Mouse (Mus musculus) hindbrain, embryonic 11.5 days (tissue): ENCODE data around the gene Gm14322. TPM values are rescaled to one million over a fixed set of nuclear protein-coding genes. Genes with fewer than 3 reads are reported as not detected.
"Not testable (repeated sequence)": the region's sequence is repeated elsewhere in the genome, so short reads cannot be mapped to it uniquely, and the experiment has no call there.

Experiments used
- ATAC-seq: fragments of 200-750 bp; cut with Nextera tagmentation; 2 replicates; pipeline ENCODE4 v1.8.0; 2017; ENCODE audit warnings: mild to moderate bottlenecking, moderate TSS enrichment, moderate library complexity; ENCODE audit not compliant: low FRiP score
- DNase-seq: peaks from one replicate; pipeline ENCODE4 v3.0.0-alpha.2; 2015; ENCODE audit warnings: low spot score
- H3K27ac ChIP-seq: fragments of 300-500 bp; sonication (generic); 2 replicates; pipeline ENCODE4 v1.5.1; 2014; ENCODE audit warnings: mild to moderate bottlenecking, low read depth, low read length
- H3K27me3 ChIP-seq: fragments of 300-500 bp; sonication (generic); 2 replicates; pipeline ENCODE4 v1.6.1; 2014; ENCODE audit warnings: mild to moderate bottlenecking, low read length, moderate library complexity, mixed read lengths; ENCODE audit not compliant: control insufficient read depth, insufficient read depth
- H3K36me3 ChIP-seq: fragments of 300-500 bp; sonication (generic); 2 replicates; pipeline ENCODE4 v1.6.1; 2014; ENCODE audit warnings: mild to moderate bottlenecking, low read length, moderate library complexity, mixed read lengths; ENCODE audit not compliant: control insufficient read depth, insufficient read depth
- H3K4me1 ChIP-seq: fragments of 300-500 bp; sonication (generic); replicated peaks from 2 replicates; pipeline ENCODE4 v1.6.1; 2014; ENCODE audit warnings: low read length, mixed read lengths; ENCODE audit not compliant: control insufficient read depth, insufficient read depth
- H3K4me2 ChIP-seq: fragments of 300-500 bp; sonication (generic); replicated peaks from 2 replicates; pipeline ENCODE4 v1.6.1; 2014; ENCODE audit warnings: mild to moderate bottlenecking, low read depth, low read length
- H3K4me3 ChIP-seq: fragments of 300-500 bp; sonication (generic); 2 replicates; pipeline ENCODE4 v1.5.1; 2014; ENCODE audit warnings: low read depth, low read length
- H3K9ac ChIP-seq: fragments of 300-500 bp; sonication (generic); 2 replicates; pipeline ENCODE4 v1.6.1; 2014; ENCODE audit warnings: low read depth, low read length
- H3K9me3 ChIP-seq: fragments of 300-500 bp; sonication (generic); 2 replicates; pipeline ENCODE4 v1.6.1; 2016; ENCODE audit warnings: low read length; ENCODE audit not compliant: control insufficient read depth
- WGBS: fragments of 180-500 bp; shearing (Covaris S2); extraction: QIAGEN DNeasy Blood & Tissue Kit; methylation state at CpG from one replicate; pipeline ENCODE4 v1.1.7; 2014; 5-methylcytosine and 5-hydroxymethylcytosine counted together
- polyA plus RNA-seq: library from polyadenylated mRNA; unstranded; fragments of >200 nt; fragmentation: Nextera tagmentation; extraction: Ambion mirVana; gene quantifications from 2 replicates; pipeline ENCODE4 v1.2.1, GENCODE M21; 2014

The Gm14322 gene
- polyA plus RNA-seq: 5.8 and 6.6 TPM in 2 replicates

DNA sequence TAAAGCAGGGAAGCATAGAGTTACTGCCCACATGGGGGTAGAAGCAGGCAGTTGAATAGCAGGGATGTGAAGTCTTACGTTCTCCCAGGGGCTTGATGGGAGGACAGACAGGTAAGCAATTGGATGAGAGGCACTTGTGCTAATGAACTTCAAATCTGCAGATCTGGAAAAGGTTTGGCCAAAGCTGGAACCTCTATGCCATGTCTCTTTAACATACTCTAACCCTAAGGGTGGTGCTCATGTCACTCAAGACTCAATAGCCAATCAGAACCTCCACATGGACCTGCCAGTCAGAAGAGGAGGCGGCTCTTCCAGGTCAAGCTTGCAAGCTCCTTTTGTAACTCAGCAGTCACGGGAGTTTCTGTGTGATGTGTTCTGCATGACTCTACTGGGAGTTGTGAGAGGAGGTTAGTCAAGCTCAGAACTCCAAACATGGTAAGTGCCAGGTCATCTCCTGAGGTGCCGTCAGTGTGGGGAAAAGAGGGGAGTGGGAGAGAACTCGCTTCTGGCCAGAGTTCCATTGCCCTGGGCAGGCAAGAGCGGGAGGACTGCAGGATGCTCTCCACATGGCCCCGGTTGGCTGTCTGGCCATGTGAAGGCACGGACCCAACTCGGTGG, at the start of gene Gm14322:
Gm14322 (plus strand) TSS at position 348 of the 618 bp plus-strand sequence.
- 21% methylated on average over 9 of the region's 9 CpGs for whole genome bisulfite sequencing
- not testable (repeated sequence) for ATAC-seq, H3K27ac ChIP-seq, H3K4me3 ChIP-seq, H3K9me3 ChIP-seq, H3K4me1 ChIP-seq, H3K27me3 ChIP-seq, H3K9ac ChIP-seq, H3K36me3 ChIP-seq, H3K4me2 ChIP-seq
- DNase-seq: peak; percentile 9

DNA sequence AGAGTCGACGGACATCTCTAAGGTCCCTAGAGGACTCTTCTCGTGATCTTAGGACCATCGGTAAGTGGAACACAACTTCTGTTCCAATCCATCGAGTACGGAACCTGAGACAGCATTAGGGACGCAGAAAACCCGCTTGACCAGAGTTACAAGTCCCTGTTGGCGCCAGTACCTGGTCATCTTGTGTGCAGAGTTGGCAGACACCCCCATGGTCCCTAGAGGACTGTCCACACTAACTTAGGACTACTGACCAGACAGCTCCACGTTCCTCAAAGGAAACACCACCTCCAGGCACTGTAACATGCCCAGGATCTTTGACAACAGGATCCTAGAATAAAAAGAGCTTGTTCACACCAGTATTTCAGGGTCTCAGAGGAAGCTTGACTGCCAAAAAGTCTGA, 17.6 kb upstream of the Gm14322 start:
- not testable (repeated sequence) for H3K27ac ChIP-seq, H3K9me3 ChIP-seq, H3K4me3 ChIP-seq, H3K36me3 ChIP-seq, ATAC-seq, H3K4me2 ChIP-seq, H3K27me3 ChIP-seq, H3K4me1 ChIP-seq, H3K9ac ChIP-seq, DNase-seq
- 82% methylated on average over 4 of the region's 10 CpGs for WGBS

DNA sequence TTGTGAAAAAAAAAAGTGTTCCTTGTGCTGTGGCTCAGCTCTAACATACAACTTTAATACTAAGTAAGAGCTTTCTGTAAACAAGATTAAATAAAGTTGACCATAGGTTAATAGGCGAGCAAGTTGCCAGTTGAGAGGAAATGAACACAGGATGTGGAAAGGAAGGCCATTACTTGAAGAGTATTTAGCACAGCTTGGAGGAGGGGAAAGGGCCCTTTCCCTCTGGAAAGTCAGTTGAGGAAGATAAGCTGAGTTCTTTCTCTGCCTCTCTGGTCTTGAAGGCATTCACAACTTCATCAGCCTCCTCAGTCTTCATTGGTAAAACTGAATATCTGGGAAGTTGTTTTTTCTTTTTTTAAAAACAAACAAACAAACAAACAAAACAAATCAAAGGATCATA, 28.3 kb downstream of the Gm14322 start:
- DNase-seq, H3K27ac ChIP-seq, H3K9ac ChIP-seq, H3K4me1 ChIP-seq, ATAC-seq, H3K4me2 ChIP-seq, H3K4me3 ChIP-seq, H3K9me3 ChIP-seq, H3K36me3 ChIP-seq, H3K27me3 ChIP-seq: not testable (repeated sequence)
- 81% methylated on average over 1 of the region's 1 CpGs for WGBS

DNA sequence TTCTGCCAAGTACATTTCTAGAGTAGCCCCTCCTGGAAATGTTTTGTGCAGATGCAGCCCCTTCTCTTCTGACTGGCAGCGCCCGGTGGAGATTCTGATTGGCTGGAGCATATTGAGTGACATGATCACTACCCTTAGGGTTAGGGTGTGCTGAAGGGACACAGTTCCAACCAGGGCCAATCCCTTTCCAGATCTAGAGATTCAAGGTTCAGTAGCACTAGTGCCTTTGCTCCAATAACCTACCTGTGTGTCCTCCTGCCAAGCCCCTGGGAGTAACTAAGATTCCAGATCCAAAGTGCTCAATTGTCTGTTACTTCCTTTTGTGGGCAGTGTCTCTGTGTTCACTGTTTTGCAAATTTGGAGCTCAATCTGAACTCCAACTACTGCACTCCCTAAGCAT, 47.1 kb downstream of the Gm14322 start:
- not testable (repeated sequence) for H3K27ac ChIP-seq, H3K9ac ChIP-seq, H3K9me3 ChIP-seq, H3K36me3 ChIP-seq, H3K27me3 ChIP-seq, DNase-seq, H3K4me1 ChIP-seq, H3K4me3 ChIP-seq, ATAC-seq, H3K4me2 ChIP-seq
- no CpG with 5 or more reads among the region's 2 CpGs for WGBS

Other genes with a start within 250 kb of the Gm14322 start
- gene Gm14406, start 181.1 kb upstream of the Gm14322 start, polyA plus RNA-seq: not detected in 2 replicates
- gene Gm14325, start 81.0 kb downstream of the Gm14322 start, polyA plus RNA-seq: 42.0 and 45.9 TPM in 2 replicates
- gene Gm14327, start 137.8 kb downstream of the Gm14322 start, polyA plus RNA-seq: 1.6 and 3.8 TPM in 2 replicates
- not detected in 2 replicates for gene Zfp972, start 166.3 kb downstream of the Gm14322 start, polyA plus RNA-seq
- gene Gm14326, start 198.0 kb downstream of the Gm14322 start, polyA plus RNA-seq: 17.0 and 18.8 TPM in 2 replicates